Mouse (Mus musculus) left cerebral cortex, adult 9 months (tissue): ENCODE measurements at regions not wholly inside any gene's neighbourhood (a gene's known extent, or its start where the extent isn't known, plus 50 kb on each side); places are given as distances from the start of the nearest gene placed in this dataset.
"Not testable (repeated sequence)": the region's sequence is repeated elsewhere in the genome, so short reads cannot be mapped to it uniquely, and the experiment has no call there.

ENCODE experiments used
- DNase-seq, 2 experiments: peaks; one replicate each; pipeline ENCODE4 v3.0.0; 2022; ENCODE audit warnings: low spot score in 2 of 2

DNA sequence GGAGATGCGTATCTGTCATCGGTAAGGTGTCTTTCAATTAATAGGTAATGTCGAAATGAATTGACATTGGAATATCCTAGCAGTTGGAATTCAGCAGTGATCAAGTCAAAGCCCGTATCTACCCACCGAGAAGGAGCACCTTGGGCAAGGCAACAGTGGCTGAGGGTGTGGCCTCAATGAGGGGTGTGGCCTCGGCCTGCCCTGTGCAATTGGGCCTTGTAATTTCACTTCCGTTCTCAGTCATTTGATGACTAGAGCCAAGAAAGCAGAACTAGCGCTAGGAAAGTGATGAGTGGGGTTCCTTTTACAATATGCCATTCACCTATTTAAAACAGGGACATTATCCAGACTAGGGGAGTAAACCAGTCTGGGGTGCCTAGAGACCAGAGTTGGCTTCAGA lies 77.6 kb downstream of the Elovl4 start:
- DNase-seq: no peak

DNA sequence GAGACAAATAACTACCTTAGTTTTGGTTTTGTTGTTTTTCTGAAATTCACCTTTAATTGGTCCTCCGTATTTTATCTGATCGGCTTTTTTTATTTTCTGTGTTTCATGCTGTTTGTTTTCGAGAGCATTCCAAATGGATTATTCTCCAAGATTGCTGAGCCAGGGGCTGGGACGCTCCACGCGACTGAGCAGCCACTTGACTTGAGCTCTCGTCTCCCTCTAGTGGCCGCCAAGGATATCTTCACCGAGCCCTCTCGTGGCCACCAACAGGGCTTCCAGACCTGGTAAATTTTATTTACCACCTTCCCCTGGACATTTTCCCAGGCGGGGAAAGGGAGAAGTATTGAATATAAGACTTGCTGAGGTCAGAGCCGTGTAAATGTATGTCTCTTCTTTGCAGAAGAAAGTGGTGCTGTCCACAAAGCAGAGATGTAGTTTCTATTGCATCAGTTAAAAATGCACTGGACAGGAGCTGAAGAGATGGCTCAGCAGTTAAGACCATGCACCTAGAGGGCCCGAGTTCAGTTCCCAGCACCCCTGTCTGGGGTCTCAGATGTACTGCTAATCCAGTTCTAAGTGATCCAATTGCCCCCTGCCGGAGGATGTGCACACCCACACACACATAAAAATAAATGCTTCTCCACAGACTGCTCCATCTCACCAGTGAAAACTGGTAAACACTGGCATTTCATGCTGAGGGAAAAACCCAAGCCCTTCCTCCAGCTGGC lies 78.5 kb downstream of the Elovl4 start:
- DNase-seq: peak in 1 of 2 experiments; percentile 67

DNA sequence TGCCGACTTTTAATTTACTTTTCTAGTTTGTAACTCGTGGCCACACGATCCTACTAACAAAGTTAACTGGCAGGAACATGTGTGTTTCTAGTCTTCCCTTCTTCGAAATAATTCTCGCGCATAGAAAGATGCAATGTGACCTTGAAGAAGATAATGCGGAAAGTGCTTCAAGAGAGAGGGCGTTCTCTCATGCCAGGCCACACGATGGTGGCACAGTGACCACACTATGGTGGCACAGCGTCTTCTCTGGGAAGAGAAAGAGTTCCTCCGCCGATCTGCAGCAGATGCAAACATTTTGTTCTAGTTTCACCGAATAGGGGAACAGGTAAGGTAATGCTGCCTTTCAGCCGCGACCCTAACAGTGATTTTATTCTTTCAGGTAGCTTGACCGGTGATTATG lies 79.1 kb downstream of the Elovl4 start:
- DNase-seq: no peak

DNA sequence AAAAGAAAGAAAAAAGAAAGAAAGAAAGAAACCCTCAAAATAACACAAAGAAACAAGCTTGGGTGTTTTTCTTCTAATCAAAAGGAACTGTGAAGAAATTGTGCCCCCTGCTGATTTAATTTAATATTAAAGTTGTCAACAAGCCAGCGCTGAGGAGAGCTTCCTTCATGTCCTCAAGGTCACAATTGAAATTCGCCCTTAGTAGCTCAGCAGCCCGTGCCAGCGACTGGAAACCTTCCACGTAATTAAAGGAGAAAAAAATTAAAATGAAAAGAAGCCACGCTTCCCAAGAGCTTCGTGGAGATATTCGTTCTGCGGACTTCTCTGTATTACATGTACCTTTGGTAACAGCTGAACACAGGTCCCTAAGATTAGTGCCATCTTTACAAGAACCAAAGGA lies 80.0 kb downstream of the Elovl4 start:
- DNase-seq: peak in 1 of 2 experiments; percentile 30

DNA sequence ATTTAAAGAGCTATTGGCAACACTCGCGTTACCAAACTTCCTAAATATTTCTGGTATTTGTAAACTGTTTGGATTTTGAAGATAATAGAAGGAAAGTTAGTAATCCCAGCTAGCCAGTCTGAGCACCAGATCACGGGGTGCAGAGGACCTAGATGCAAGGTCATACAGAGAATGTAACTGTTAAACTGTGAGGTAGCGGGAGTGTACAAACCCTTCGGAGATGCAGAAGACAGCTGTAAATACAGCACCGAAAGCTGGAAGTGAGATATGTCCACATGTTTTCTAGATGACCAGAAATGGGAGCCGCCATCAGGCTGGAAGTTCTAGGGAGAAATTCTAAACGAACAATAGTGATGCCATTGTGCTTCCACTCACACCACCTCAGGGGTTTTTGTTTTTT lies 80.5 kb downstream of the Elovl4 start:
- no peak for DNase-seq

DNA sequence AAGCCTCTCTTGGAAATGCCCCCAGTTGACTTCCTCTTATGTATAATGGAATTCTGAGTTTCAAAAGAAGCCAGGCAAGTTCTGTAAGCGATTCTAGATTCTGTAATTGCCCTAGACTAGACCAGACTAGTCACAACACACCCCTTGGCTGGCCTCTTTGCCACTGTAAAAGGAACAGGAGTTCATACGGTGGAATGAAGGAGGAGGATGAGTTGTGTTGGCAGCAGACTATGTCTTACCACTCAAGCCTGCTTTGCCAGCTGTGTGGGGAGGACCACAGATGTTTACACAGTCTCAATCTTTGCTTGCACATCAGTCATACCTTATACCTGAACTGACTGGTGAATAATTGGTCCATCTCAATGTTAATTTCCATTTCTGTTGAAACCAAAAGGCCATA lies 85.1 kb downstream of the Elovl4 start:
- no peak for DNase-seq

DNA sequence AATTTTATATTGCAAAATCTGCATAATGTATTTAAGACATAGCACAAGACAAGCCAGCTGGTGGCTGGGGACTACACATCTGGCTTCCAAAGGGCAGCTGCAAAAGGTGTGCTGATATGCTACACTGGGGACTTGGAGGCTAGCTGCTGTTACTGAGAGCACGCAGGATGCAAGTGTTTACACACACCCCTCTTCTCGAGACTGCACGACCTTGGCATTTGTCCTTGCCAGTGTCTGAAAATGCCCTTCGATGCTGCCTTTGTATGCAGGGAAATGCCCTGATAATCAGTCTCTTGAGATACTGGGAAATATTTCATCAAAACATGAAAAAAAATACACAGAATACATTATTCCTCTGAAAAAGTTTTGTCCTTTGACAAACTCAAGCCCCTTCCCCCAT lies 86.3 kb downstream of the Elovl4 start:
- no peak for DNase-seq

DNA sequence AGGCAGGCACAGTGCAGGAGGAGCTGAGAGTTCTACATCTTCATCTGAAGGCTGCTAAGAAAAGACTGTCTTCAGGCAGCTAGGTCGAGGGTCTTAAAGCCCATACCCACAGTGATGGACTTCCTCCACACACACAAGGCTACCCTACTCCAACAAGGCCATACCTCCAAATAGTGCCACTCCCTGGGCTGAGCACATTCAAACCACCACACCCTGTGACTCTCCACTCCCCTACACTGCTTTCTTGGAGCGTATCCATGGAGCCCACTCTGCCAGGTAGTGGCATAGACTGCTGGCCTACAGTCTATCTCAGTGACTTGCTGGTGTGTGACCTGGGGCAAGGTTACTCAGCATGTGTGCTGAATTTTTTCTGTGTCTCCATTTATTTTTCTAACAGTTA lies 88.0 kb downstream of the Elovl4 start:
- DNase-seq: not testable (repeated sequence)

DNA sequence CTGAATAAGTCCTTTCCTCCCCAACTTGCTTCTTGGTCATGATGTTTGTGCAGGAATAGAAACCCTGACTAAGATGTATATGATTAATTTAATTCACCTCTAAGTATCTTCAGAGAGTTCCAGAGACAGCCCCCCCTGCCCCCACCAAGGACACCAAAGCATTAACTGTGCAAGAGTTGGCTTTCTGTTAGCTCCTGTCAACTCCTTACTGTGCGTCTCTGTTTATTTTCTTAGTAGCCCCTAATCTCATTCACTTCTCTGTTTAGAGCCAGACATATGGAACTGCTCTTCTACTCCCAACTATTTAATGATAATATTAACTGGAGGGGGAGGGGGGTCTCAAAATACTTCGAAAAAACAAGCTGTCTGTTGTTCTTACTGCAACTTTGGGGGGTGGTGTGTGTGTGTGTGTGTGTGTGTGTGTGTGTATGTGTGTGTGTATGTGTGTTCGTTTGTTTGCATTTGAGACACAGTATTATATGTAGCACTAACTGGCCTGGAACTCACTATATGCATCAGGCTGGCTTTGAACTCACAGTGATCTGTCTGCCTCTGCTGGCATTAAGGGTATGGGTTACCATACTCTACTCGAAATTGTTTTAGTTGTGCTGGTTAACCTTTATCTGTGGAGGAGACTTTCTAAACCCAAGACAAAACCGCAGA lies 89.8 kb downstream of the Elovl4 start:
- no peak for DNase-seq

DNA sequence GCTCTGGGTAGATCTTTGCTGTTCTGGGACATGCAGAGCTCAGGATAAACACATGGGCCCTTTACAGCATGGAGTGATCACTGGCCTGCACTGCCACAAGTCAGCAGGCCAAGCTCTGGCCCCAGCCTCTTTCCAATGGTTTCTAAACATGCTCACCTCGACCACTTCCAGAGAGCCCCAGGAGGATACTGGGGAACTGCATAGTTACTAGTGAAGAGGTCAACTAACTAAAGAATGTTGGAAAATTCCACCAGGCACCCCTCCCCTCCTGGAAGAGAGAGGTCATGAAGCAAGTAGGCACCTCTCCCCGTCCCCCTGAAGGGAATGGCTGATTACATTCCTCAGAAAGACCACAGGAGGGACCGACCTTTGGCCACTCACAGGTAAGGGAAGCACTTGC lies 98.7 kb downstream of the Elovl4 start:
- no peak for DNase-seq

DNA sequence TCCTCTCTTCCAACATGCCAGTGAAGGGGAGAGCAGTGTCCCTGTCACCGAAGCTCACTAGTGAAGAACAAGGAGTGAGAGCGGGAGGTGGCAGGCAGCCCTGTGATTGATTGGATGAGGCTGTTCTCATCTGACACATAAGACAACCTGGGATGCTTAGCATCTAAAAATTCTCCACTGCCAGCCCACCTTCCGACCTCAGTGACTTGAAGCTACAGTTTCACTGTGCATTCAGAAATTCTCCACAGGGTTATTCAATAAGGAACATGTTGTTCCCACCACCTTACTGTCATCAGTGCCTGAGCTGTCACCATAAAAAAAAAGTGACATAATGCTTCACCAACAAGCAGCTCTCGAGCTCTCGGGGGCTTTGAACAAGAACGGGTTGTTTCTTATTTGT lies 100.0 kb downstream of the Elovl4 start:
- DNase-seq: no peak

DNA sequence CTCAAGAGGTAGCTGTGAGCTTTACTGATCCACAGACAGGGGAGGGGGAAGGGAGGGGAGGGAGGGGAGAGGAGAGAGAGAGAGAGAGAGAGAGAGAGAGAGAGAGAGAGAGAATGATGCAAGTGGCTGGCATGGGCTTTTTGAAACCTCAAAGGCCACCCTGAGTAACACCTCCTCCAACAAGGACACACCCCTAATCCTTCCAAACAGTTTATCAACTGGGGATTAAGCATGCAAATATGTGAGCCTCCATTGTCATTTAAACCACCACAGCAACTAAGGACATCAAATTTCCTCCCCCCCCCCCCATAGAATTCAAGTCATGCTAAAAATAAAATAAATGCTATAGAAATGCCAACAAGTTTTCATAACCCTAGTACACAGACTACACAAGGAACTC lies 101.9 kb downstream of the Elovl4 start:
- no peak for DNase-seq

DNA sequence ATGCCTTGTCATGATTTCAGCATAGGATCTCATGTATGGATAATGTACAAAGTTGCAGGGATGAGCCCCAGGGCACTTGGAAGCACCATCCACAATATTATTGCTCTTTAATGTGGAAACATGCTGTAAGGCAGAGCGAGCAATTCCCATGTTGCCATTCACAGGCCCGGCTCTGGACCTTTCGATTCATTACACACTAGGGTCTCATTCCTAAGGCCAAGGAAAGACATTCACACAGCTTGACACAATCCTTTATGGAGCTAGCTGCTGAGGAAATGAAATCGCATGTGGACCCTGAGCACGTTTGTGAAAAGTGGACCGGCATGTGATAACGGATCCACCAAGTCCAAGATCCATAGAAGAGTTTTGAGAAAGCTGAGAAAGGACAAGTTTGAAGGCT lies 105.2 kb downstream of the Elovl4 start:
- no peak for DNase-seq

DNA sequence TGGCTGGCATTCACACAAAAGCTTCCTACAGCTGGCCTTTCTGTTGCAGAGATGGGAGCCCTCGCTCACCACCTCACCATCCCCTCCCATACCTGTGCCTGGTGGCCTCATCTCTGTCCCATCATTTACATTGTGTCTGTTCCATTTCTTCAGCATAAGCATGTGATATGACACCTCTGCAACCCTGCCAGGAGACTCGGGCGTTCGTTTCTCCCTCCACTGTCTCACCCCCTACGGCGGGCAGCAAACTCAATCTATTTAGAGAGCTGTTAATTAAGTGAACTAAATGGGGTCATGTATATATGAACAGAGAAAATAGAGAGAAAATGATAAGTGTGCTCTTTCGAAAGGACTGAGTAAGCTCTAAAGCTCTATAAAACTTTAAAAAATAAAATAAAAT lies 106.0 kb downstream of the Elovl4 start:
- no peak for DNase-seq

DNA sequence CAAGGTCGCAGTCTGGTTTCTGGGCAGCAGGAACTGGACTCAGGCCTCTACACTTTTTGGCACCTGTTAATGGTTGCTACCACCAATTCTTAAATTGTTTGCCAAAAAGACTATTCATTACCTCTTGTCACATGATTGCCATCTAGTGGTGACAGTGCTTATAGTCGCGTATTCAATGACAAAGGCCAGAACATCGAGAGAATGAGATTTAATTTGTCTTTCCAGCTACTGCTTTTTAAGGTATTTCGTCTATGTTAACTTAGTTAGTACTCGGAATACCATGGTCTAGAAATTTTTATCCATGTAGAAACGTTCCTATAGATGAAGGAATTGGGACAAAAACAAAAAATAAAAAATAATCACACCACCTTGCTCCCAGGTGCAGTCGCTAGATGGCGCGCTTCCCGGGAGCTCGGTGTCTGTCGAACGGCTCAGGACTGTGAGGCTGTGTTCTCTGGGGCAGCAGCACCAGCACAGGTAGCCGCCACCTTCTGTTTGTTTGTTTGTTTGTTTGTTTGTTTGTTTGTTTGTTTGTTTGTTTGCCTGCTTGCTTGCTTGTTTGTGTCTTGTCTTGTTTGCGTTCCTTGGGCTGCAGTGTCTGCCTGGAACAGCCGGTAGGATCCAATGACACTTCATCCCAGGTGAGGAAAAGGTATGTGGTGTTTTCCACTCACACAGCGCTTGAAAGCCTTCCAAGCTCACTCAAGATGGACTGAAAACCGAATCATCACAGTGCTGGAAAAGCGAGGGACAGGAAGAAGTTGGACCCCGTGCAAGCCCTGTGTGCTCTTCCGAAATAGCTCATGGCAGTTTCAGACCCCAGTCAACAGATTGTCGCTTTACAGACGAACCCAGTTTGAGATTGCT lies 114.5 kb downstream of the Elovl4 start:
- peak; percentile 53 to 81 for DNase-seq
